Mouse (Mus musculus) T-cell, adult 2 months (primary cell): ENCODE measurements around the gene Wfdc6a.

Experiments used
- DNase-seq: peaks from one replicate; pipeline ENCODE4 v3.0.0; 2022; ENCODE audit warnings: low spot score

Wfdc6a gene

GRCm38 (mm10) chr2:164549963-164550894, 35.0 kb downstream of the Wfdc6a start:
- no peak for DNase-seq

GRCm38 (mm10) chr2:164549338-164549737, 35.9 kb downstream of the Wfdc6a start:
- no peak for DNase-seq

- peak; percentile 43 for DNase-seq
These were observed 40.7 kb downstream of the Wfdc6a start for GRCm38 (mm10) chr2:164544454-164545097.

GRCm38 (mm10) chr2:164543745-164544144, 41.5 kb downstream of the Wfdc6a start:
- no peak for DNase-seq

- DNase-seq: no peak
These were observed 42.6 kb downstream of the Wfdc6a start for GRCm38 (mm10) chr2:164542598-164542997.

GRCm38 (mm10) chr2:164542132-164542531, 43.1 kb downstream of the Wfdc6a start:
- DNase-seq: no peak

- DNase-seq: no peak
These were observed 44.4 kb downstream of the Wfdc6a start for GRCm38 (mm10) chr2:164540652-164541427.

GRCm38 (mm10) chr2:164537003-164537402, 48.2 kb downstream of the Wfdc6a start:
- no peak for DNase-seq

- peak; percentile 52 for DNase-seq
These were observed 50.9 kb downstream of the Wfdc6a start for GRCm38 (mm10) chr2:164534315-164534714.

GRCm38 (mm10) chr2:164531169-164531568, 54.1 kb downstream of the Wfdc6a start:
- peak; percentile 72 for DNase-seq
